Mouse (Mus musculus) thymus, adult 2 months (tissue): ENCODE results near the gene Epha6.

Source experiments
- CTCF ChIP-seq: fragments of 200-500 bp; IDR thresholded peaks from 2 replicates; pipeline ENCODE4 v1.5.1; 2012; ENCODE audit warnings: mild to moderate bottlenecking, control low read depth, low read length, moderate library complexity, borderline replicate concordance; ENCODE audit not compliant: control insufficient read depth, poor library complexity, insufficient read depth; ENCODE audit errors: extremely low read depth
- POLR2A ChIP-seq: fragments of 200-500 bp; IDR thresholded peaks from 2 replicates; pipeline ENCODE4 v1.6.1; 2012; ENCODE audit warnings: mild to moderate bottlenecking, low read length, control low read depth, moderate library complexity; ENCODE audit not compliant: control insufficient read depth, poor library complexity, insufficient read depth; ENCODE audit errors: extremely low read depth

DNA sequence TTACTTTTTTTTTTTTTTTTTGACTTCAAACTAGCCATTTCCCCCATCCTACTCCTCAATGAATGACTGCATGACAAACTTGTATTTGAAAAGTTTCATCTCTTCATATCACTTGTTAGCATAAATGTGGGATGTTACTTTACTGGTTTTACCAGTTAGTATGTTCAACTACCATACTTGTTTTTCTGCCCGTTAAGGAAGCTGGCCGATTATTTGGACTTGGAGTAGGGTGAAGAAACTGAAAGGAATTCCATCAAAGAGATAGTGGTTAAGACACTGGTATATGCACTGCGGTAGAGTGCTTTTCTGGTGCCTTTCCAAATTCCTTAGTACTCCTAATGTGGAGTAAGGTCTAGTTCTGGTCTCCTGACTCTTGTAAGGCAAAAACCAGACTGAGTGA, 965.3 kb downstream of the Epha6 start:
- TF ChIP-seq CTCF, result no peak
- TF ChIP-seq POLR2A, result no peak
